Mouse (Mus musculus) hindbrain, postnatal 0 days (tissue): ENCODE results near the gene Pycr2. TPM values are rescaled to one million over a fixed set of nuclear protein-coding genes. Genes with fewer than 3 reads are reported as not detected.

Experiments
- ATAC-seq: fragments of 200-750 bp; cut with Nextera tagmentation; 2 replicates; pipeline ENCODE4 v1.8.0; 2017; ENCODE audit warnings: mild to moderate bottlenecking, moderate TSS enrichment, moderate library complexity
- DNase-seq: peaks from one replicate; pipeline ENCODE4 v3.0.0-alpha.2; 2015; ENCODE audit warnings: low spot score
- H3K27ac ChIP-seq: fragments of 300-500 bp; sonication (generic); 2 replicates; pipeline ENCODE4 v1.5.1; 2014; ENCODE audit warnings: mild to moderate bottlenecking
- H3K27me3 ChIP-seq: fragments of 300-500 bp; sonication (generic); 2 replicates; pipeline ENCODE4 v1.6.1; 2014; ENCODE audit warnings: low read length, mixed read lengths; ENCODE audit not compliant: insufficient read depth
- H3K36me3 ChIP-seq: fragments of 300-500 bp; sonication (generic); 2 replicates; pipeline ENCODE4 v1.6.1; 2014; ENCODE audit warnings: low read length, mixed read lengths; ENCODE audit not compliant: insufficient read depth
- H3K4me1 ChIP-seq: fragments of 300-500 bp; sonication (generic); 2 replicates; pipeline ENCODE4 v1.6.1; 2014; ENCODE audit warnings: antibody characterized with exemption, low read length, mixed read lengths; ENCODE audit not compliant: insufficient read depth
- H3K4me2 ChIP-seq: fragments of 300-500 bp; sonication (generic); 2 replicates; pipeline ENCODE4 v1.6.1; 2014; ENCODE audit warnings: low read depth, mild to moderate bottlenecking, low read length, moderate library complexity, mixed read lengths
- H3K4me3 ChIP-seq: fragments of 300-500 bp; sonication (generic); 2 replicates; pipeline ENCODE4 v1.5.1; 2014; ENCODE audit warnings: low read length
- H3K9ac ChIP-seq: fragments of 300-500 bp; sonication (generic); replicated peaks from 2 replicates; pipeline ENCODE4 v1.6.1; 2014; ENCODE audit warnings: mild to moderate bottlenecking, low read length, moderate library complexity, mixed read lengths
- H3K9me3 ChIP-seq: fragments of 300-500 bp; sonication (generic); 2 replicates; pipeline ENCODE4 v1.6.1; 2016; ENCODE audit warnings: low read length, mixed read lengths
- CTCF ChIP-seq: IDR thresholded peaks from 2 replicates; pipeline ENCODE4 v1.5.1; 2016; ENCODE audit warnings: antibody characterized with exemption, control low read depth, low read depth
- WGBS: fragments of 180-500 bp; shearing (Covaris S2); extraction: QIAGEN DNeasy Blood & Tissue Kit; methylation state at CpG from one replicate; pipeline ENCODE4 v1.1.7; 2014; 5-methylcytosine and 5-hydroxymethylcytosine counted together
- polyA plus RNA-seq: library from polyadenylated mRNA; unstranded; fragments of >200 nt; fragmentation: Nextera tagmentation; extraction: Ambion mirVana; gene quantifications from 2 replicates; pipeline ENCODE4 v1.2.1, GENCODE M21; 2015
- total RNA-seq: library from RNA; depleted of rRNA; stranded (reverse); fragments of >200 nt; gene quantifications from 2 replicates; pipeline ENCODE4 v1.2.3, GENCODE M21; 2014

The Pycr2 gene
- total and polyA plus RNA-seq, 2 experiments from 2014 or later, result 64.7 to 70.2 TPM

GRCm38 (mm10) chr1:180903666-180904038 lies 441 bp upstream of the Pycr2 start:
- peak overlapping the region; percentile 92 for H3K4me2 ChIP-seq
- no peaks in the 10 kb centered on the region for H3K9me3 ChIP-seq
- peak overlapping the region; percentile 83 for H3K4me3 ChIP-seq
- peaks cover 6% of the 10 kb centered on the region; the same call in 1 of the 2 replicates for H3K4me1 ChIP-seq
- WGBS, result 31% methylated on average over 10 of the region's 10 CpGs
- H3K9ac ChIP-seq, result peak overlapping the region; percentile 84; the same call in 1 of the 2 replicates
- peak overlapping the region; percentile 92; the same call in 1 of the 2 replicates for H3K27ac ChIP-seq
- peaks cover 17% of the 10 kb centered on the region for H3K36me3 ChIP-seq
- ATAC-seq (no peak), DNase-seq (no peak)
- no peak for TF ChIP-seq CTCF
- H3K27me3 ChIP-seq, result no peaks in the 10 kb centered on the region

- Histone ChIP-seq H3K4me1 (peaks cover 6% of the 10 kb centered on the region; the same call in 1 of the 2 replicates), H3K27ac (peak overlapping the region; percentile 92), H3K4me3 (peak overlapping the region; percentile 83), H3K36me3 (peaks cover 17% of the 10 kb centered on the region), H3K9me3 (no peaks in the 10 kb centered on the region), H3K4me2 (peak overlapping the region; percentile 92), H3K9ac (peak overlapping the region; percentile 84), H3K27me3 (no peaks in the 10 kb centered on the region)
- no peak for ATAC-seq
- 3% methylated on average over 5 of the region's 5 CpGs for WGBS
- no peak for DNase-seq
- TF ChIP-seq CTCF, result no peak
Measured at GRCm38 (mm10) chr1:180904815-180905080, 655 bp downstream of the Pycr2 start.

- Histone ChIP-seq H3K27me3 (no peaks in the 10 kb centered on the region), H3K9ac (peak overlapping the region; percentile 84), H3K4me3 (peak overlapping the region; percentile 83), H3K4me1 (peaks cover 6% of the 10 kb centered on the region; the same call in 1 of the 2 replicates), H3K9me3 (no peaks in the 10 kb centered on the region), H3K27ac (no peak overlapping the region), H3K4me2 (peak overlapping the region; percentile 92), H3K36me3 (peaks cover 17% of the 10 kb centered on the region)
- ATAC-seq (no peak), DNase-seq (no peak)
- no peak for TF ChIP-seq CTCF
- 55% methylated on average over 6 of the region's 6 CpGs for WGBS
Measured at GRCm38 (mm10) chr1:180905307-180905706, 1.2 kb downstream of the Pycr2 start.

DNA sequence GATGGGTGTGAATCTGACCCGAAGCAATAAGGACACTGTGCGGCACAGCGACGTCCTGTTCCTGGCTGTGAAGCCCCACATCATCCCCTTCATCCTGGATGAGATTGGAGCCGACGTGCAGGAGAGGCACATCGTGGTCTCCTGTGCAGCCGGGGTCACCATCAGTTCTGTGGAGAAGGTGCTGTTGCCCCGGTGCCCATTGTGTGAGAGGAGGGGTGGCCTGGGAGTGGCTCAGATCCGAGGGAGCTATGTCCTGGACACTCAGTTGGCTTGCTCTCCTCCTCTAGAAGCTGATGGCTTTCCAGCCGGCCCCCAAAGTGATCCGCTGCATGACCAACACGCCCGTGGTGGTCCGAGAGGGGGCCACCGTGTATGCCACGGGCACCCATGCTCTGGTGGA lies 1.8 kb downstream of the Pycr2 start:
- no peak overlapping the region for H3K4me3 ChIP-seq
- H3K4me1 ChIP-seq, result peaks cover 6% of the 10 kb centered on the region; the same call in 1 of the 2 replicates
- H3K9me3 ChIP-seq, result no peaks in the 10 kb centered on the region
- WGBS, result 96% methylated on average over 17 of the region's 17 CpGs
- DNase-seq (no peak), ATAC-seq (no peak)
- H3K27me3 ChIP-seq, result no peaks in the 10 kb centered on the region
- H3K36me3 ChIP-seq, result peaks cover 17% of the 10 kb centered on the region
- no peak for TF ChIP-seq CTCF
- H3K27ac ChIP-seq, result no peak overlapping the region
- no peak overlapping the region for H3K4me2 ChIP-seq
- H3K9ac ChIP-seq, result 0 out of 2 replicates have a peak overlapping the region, but pooled peaks have one; percentile 84

DNA sequence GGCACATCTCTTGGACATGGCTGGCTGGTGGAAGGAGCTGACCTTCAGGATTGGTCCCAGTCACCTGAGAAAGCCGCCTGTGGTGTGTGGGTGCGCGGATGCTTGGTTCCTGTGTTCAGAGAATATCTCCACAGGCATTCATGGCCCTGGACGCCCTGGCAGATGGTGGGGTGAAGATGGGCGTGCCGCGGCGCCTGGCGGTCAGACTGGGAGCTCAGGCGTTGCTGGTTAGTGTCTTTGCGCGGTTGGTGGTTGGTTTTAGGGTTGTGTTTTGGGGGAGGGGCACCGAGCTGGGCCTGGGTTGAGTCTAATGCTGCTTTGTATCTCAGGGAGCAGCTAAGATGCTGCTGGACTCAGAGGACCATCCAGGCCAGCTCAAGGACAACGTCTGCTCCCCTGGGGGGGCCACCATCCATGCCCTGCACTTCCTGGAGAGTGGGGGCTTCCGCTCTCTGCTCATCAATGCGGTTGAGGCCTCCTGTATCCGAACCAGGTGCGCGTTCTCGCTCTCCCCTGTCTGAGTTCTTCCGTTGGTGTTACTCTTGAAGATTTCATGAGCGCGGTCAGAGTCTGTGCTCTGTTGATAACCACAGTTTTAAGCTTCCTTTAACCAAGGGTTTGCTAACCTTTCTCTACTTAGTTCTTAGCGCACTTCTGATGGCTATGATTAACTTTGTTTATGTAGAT lies 2.5 kb downstream of the Pycr2 start:
- H3K4me3 ChIP-seq, result no peak overlapping the region
- no peak for TF ChIP-seq CTCF
- peaks cover 17% of the 10 kb centered on the region for H3K36me3 ChIP-seq
- no peak for ATAC-seq
- no peak overlapping the region for H3K9ac ChIP-seq
- H3K9me3 ChIP-seq, result no peaks in the 10 kb centered on the region
- H3K27ac ChIP-seq, result no peak overlapping the region
- no peak for DNase-seq
- WGBS, result 94% methylated on average over 24 of the region's 24 CpGs
- no peak overlapping the region for H3K4me2 ChIP-seq
- no peaks in the 10 kb centered on the region for H3K27me3 ChIP-seq
- peaks cover 6% of the 10 kb centered on the region; the same call in 1 of the 2 replicates for H3K4me1 ChIP-seq

DNA sequence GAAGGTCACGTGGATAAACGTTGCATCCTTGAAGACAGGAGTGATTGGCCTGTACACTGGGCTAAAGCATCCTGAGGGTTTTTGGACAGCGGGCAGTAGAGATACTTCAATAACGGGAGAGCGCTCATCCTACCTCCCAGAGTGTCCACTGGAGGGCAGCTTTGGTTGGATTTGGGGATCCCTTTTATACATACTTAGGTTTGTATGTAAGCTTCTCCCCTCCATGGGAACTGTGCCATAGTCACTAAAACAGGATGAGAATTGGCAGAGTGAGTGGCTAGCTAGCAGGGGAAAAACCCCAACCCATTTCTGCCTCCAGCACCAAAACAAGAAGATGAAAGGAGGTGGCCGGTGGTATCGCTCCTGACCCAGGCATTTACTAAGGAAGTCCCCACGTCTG lies 7.0 kb downstream of the Pycr2 start:
- Histone ChIP-seq H3K36me3 (peaks cover 17% of the 10 kb centered on the region), H3K4me2 (no peak overlapping the region), H3K27ac (no peak overlapping the region), H3K4me3 (no peak overlapping the region), H3K27me3 (no peaks in the 10 kb centered on the region), H3K9me3 (no peaks in the 10 kb centered on the region), H3K4me1 (no peaks in the 10 kb centered on the region), H3K9ac (no peak overlapping the region)
- WGBS, result 45% methylated on average over 8 of the region's 8 CpGs
- ATAC-seq (0 out of 2 replicates have a peak, but pooled peaks have one; percentile 36), DNase-seq (peak; percentile 51)
- peak; percentile 57 for TF ChIP-seq CTCF

- DNase-seq, result no peak
- peaks cover 13% of the 10 kb centered on the region for H3K36me3 ChIP-seq
- 67% methylated on average over 20 of the region's 20 CpGs for WGBS
- ATAC-seq, result no peak
- no peak for TF ChIP-seq CTCF
- H3K9ac ChIP-seq, result no peak overlapping the region
- H3K27ac ChIP-seq, result no peak overlapping the region
- no peaks in the 10 kb centered on the region for H3K27me3 ChIP-seq
- no peak overlapping the region for H3K4me2 ChIP-seq
- no peak overlapping the region for H3K4me3 ChIP-seq
- no peaks in the 10 kb centered on the region for H3K9me3 ChIP-seq
- H3K4me1 ChIP-seq, result no peaks in the 10 kb centered on the region
Measured at GRCm38 (mm10) chr1:180911653-180912287, 7.7 kb downstream of the Pycr2 start.
